Mouse (Mus musculus): Measurements from ENCODE around the gene Syk. TPM values are rescaled to one million over a fixed set of nuclear protein-coding genes. Genes with fewer than 3 reads are reported as not detected.

Gene Syk
- polyA plus RNA-seq, 1 experiment from 2014 or later: 1.0 TPM

GRCm38 (mm10) chr13:52618592-52618991, 35.6 kb downstream of the Syk start:
- no peak for DNase-seq (ENCODE audit: low spot score)

DNA sequence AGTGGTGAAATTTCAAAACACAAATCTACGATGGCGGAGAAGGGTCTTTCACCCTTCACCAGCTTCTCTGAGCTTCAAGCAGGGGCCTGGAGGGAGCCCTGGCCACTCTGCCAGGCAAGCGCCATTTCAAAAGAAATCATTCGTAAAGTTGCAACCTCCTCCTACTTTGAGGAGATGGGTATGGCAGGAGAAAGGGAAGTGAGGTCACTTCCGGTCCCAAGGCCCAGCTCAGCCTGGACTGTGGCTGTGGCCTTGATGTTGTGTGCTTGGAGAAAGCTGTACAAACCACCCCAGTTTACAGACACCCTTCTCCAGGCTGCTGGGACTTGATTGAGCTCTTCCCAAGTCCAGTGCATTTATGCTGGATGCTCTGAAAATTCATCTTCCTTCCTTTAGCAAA, 36.5 kb downstream of the Syk start:
- H3K9me3 ChIP-seq (replicated peaks; ENCODE audit: control insufficient read depth, low read length): no peaks in the 10 kb centered on the region
- ATAC-seq (no peak), DNase-seq (ENCODE audit: low spot score) (no peak)
- H3K27ac ChIP-seq (ENCODE audit: low read depth, low read length): no peak overlapping the region
- H3K4me3 ChIP-seq (ENCODE audit: low read depth, low read length): no peak overlapping the region
- H3K9ac ChIP-seq (ENCODE audit: low read length): no peak overlapping the region
- H3K4me1 ChIP-seq (ENCODE audit: control insufficient read depth, insufficient read depth, low read length): no peaks in the 10 kb centered on the region
- WGBS: 90% methylated on average over 5 of the region's 5 CpGs
- H3K36me3 ChIP-seq (ENCODE audit: control insufficient read depth, insufficient read depth, low read length): no peaks in the 10 kb centered on the region
- no peaks in the 10 kb centered on the region for H3K27me3 ChIP-seq (replicated peaks; ENCODE audit: control insufficient read depth, insufficient read depth, low read length)
- no peak overlapping the region for H3K4me2 ChIP-seq (ENCODE audit: low read length)

More at GRCm38 (mm10) chr13:52618592-52618991, 35.6 kb downstream of the Syk start:
- no peaks in the 10 kb centered on the region for H3K4me1 ChIP-seq (ENCODE audit: control insufficient read depth, insufficient read depth, low read length)
- H3K4me3 ChIP-seq (ENCODE audit: low read depth, low read length): no peak overlapping the region
- no peak for ATAC-seq
- H3K27me3 ChIP-seq (replicated peaks; ENCODE audit: control insufficient read depth, insufficient read depth, low read length): no peaks in the 10 kb centered on the region
- H3K27ac ChIP-seq (ENCODE audit: low read depth, low read length): no peak overlapping the region
- no peaks in the 10 kb centered on the region for H3K9me3 ChIP-seq (replicated peaks; ENCODE audit: control insufficient read depth, low read length)
- H3K4me2 ChIP-seq (ENCODE audit: low read length): no peak overlapping the region
- WGBS: 83% methylated on average over 4 of the region's 4 CpGs
- H3K9ac ChIP-seq (ENCODE audit: low read length): no peak overlapping the region
- no peaks in the 10 kb centered on the region for H3K36me3 ChIP-seq (ENCODE audit: control insufficient read depth, insufficient read depth, low read length)

- Histone ChIP-seq H3K4me2 (ENCODE audit: low read length) (no peak overlapping the region), H3K4me3 (ENCODE audit: low read depth, low read length) (no peak overlapping the region), H3K9me3 (replicated peaks; ENCODE audit: control insufficient read depth, low read length) (no peaks in the 10 kb centered on the region), H3K27ac (ENCODE audit: low read depth, low read length) (no peak overlapping the region), H3K9ac (ENCODE audit: low read length) (no peak overlapping the region), H3K27me3 (replicated peaks; ENCODE audit: control insufficient read depth, insufficient read depth, low read length) (no peaks in the 10 kb centered on the region), H3K4me1 (ENCODE audit: control insufficient read depth, insufficient read depth, low read length) (no peaks in the 10 kb centered on the region), H3K36me3 (ENCODE audit: control insufficient read depth, insufficient read depth, low read length) (no peaks in the 10 kb centered on the region)
- ATAC-seq: no peak
- WGBS: 68% methylated on average over 4 of the region's 4 CpGs
- peak; percentile 66 for DNase-seq (ENCODE audit: low spot score)
These were observed 41.1 kb downstream of the Syk start for GRCm38 (mm10) chr13:52624038-52624437.

GRCm38 (mm10) chr13:52628602-52629001, 45.6 kb downstream of the Syk start:
- H3K9me3 ChIP-seq (replicated peaks; ENCODE audit: control insufficient read depth, low read length): no peaks in the 10 kb centered on the region
- no peak overlapping the region for H3K4me2 ChIP-seq (ENCODE audit: low read length)
- no peaks in the 10 kb centered on the region for H3K27me3 ChIP-seq (replicated peaks; ENCODE audit: control insufficient read depth, insufficient read depth, low read length)
- no peak overlapping the region for H3K4me3 ChIP-seq (ENCODE audit: low read depth, low read length)
- H3K36me3 ChIP-seq (ENCODE audit: control insufficient read depth, insufficient read depth, low read length): no peaks in the 10 kb centered on the region
- peak; percentile 46; the same call in 1 of the 2 replicates for ATAC-seq
- H3K4me1 ChIP-seq (ENCODE audit: control insufficient read depth, insufficient read depth, low read length): 0 out of 2 replicates have a peak, but pooled peaks cover 3% of the 10 kb centered on the region
- WGBS: 35% methylated on average over 9 of the region's 9 CpGs
- peak; percentile 77 for DNase-seq (ENCODE audit: low spot score)
- no peak overlapping the region for H3K27ac ChIP-seq (ENCODE audit: low read depth, low read length)
- no peak overlapping the region for H3K9ac ChIP-seq (ENCODE audit: low read length)

DNA sequence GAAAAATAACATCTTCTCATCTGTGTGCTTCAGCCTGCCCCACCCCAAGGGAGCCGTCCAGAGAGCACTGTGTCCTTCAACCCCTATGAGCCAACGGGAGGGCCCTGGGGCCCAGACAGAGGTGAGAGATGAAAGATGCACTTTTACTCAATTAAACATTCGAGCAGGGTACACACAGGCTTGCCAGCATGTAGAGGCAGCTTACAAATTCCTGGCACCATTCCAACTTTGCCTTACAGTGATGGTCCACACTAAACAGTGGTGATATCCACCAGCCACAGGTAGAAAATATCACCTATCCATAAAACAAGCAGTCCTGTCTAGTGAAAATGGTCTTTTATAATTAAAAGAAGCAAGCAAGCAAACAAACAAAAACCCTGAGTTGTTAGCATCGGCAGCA, 48.7 kb downstream of the Syk start:
- Histone ChIP-seq H3K4me1 (ENCODE audit: control insufficient read depth, insufficient read depth, low read length) (0 out of 2 replicates have a peak, but pooled peaks cover 3% of the 10 kb centered on the region), H3K27ac (ENCODE audit: low read depth, low read length) (no peak overlapping the region), H3K27me3 (replicated peaks; ENCODE audit: control insufficient read depth, insufficient read depth, low read length) (no peaks in the 10 kb centered on the region), H3K9ac (ENCODE audit: low read length) (no peak overlapping the region), H3K4me2 (ENCODE audit: low read length) (no peak overlapping the region), H3K4me3 (ENCODE audit: low read depth, low read length) (no peak overlapping the region), H3K9me3 (replicated peaks; ENCODE audit: control insufficient read depth, low read length) (no peaks in the 10 kb centered on the region), H3K36me3 (ENCODE audit: control insufficient read depth, insufficient read depth, low read length) (no peaks in the 10 kb centered on the region)
- WGBS: 43% methylated on average over 4 of the region's 4 CpGs
- peak; percentile 48 for DNase-seq (ENCODE audit: low spot score)
- ATAC-seq: no peak

DNA sequence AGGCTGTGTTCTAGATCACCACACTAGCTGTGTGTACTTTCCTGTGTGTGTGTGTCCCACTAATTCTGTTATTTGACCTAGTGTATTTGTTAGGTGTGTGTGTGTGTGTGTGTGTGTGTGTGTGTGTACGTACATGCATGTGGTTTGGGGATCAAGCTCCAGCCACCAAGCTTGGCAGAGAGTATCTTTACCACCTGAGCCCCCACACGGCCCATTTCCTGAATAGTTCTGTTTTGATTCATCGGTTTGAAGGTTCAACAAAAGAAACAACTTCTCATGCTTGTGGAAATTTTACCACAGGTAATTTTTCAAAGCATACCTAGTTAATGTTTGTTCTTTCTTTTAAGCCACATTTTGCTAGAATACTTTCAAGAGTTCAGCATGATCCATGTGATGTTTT, 52.5 kb downstream of the Syk start:
- Histone ChIP-seq H3K4me1 (ENCODE audit: control insufficient read depth, insufficient read depth, low read length) (0 out of 2 replicates have a peak, but pooled peaks cover 3% of the 10 kb centered on the region), H3K4me2 (ENCODE audit: low read length) (no peak overlapping the region), H3K9ac (ENCODE audit: low read length) (no peak overlapping the region), H3K36me3 (ENCODE audit: control insufficient read depth, insufficient read depth, low read length) (no peaks in the 10 kb centered on the region), H3K9me3 (replicated peaks; ENCODE audit: control insufficient read depth, low read length) (no peaks in the 10 kb centered on the region), H3K4me3 (ENCODE audit: low read depth, low read length) (no peak overlapping the region), H3K27ac (ENCODE audit: low read depth, low read length) (no peak overlapping the region), H3K27me3 (replicated peaks; ENCODE audit: control insufficient read depth, insufficient read depth, low read length) (no peaks in the 10 kb centered on the region)
- ATAC-seq: no peak
- WGBS: 80% methylated on average over 3 of the region's 3 CpGs
- DNase-seq (ENCODE audit: low spot score): no peak

DNA sequence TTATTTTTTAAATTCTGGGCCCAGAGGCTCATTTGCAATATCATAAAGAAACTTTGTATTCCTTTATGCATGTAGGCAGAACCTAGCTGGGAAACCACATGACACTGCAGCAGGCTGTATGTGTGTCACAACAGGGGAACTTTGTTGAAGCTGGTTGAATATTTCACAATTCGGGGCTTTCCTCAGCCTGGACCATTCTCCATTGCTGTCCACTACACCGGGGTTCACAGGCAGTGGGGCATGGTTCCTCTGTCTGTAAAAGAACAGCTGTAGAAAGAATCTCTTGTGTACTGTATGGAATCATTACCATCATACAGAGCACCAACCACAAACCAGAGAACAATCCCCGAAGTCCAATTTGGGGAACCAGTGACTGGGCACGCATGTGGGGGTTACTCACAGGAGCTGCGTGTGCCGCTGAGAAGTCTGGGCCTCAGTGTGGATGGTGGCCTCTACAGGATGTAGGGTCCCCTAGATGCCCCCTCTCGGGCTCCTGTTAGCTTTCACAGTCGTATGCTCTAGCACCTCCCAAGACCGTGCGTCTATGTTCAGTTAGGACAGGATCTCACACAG, 53.3 kb downstream of the Syk start:
- Histone ChIP-seq H3K36me3 (ENCODE audit: control insufficient read depth, insufficient read depth, low read length) (no peaks in the 10 kb centered on the region), H3K9ac (ENCODE audit: low read length) (no peak overlapping the region), H3K27me3 (replicated peaks; ENCODE audit: control insufficient read depth, insufficient read depth, low read length) (no peaks in the 10 kb centered on the region), H3K4me2 (ENCODE audit: low read length) (no peak overlapping the region), H3K9me3 (replicated peaks; ENCODE audit: control insufficient read depth, low read length) (no peaks in the 10 kb centered on the region), H3K4me3 (ENCODE audit: low read depth, low read length) (no peak overlapping the region), H3K4me1 (ENCODE audit: control insufficient read depth, insufficient read depth, low read length) (0 out of 2 replicates have a peak, but pooled peaks cover 3% of the 10 kb centered on the region), H3K27ac (ENCODE audit: low read depth, low read length) (no peak overlapping the region)
- 87% methylated on average over 10 of the region's 10 CpGs for WGBS
- no peak for DNase-seq (ENCODE audit: low spot score)
- ATAC-seq: no peak

DNA sequence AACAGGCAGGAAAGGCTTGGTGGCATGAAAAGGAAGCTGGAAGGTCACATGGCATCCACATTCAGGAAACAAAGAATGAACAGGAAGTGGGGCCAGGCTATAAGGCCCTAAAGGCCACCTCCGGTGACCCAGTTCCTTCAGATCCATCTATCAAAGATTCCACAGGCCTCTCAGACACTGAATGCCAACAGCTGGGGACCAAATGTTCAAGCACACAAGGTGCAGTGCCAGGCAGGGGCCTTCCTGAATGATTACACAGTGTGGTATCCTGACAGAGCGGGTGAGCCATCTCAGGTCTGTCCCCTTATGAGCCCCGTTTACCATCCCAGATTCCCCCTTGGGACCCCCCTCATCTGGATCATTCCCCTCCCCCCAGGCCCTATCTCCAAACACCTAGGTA, 63.6 kb downstream of the Syk start:
- no peak overlapping the region for H3K27ac ChIP-seq (ENCODE audit: low read depth, low read length)
- no peak for DNase-seq (ENCODE audit: low spot score)
- H3K4me2 ChIP-seq (ENCODE audit: low read length): no peak overlapping the region
- no peak overlapping the region for H3K9ac ChIP-seq (ENCODE audit: low read length)
- H3K36me3 ChIP-seq (ENCODE audit: control insufficient read depth, insufficient read depth, low read length): no peaks in the 10 kb centered on the region
- no peaks in the 10 kb centered on the region for H3K9me3 ChIP-seq (replicated peaks; ENCODE audit: control insufficient read depth, low read length)
- H3K4me1 ChIP-seq (ENCODE audit: control insufficient read depth, insufficient read depth, low read length): no peaks in the 10 kb centered on the region
- no peak for ATAC-seq
- no peak overlapping the region for H3K4me3 ChIP-seq (ENCODE audit: low read depth, low read length)
- 94% methylated on average over 3 of the region's 3 CpGs for WGBS
- no peaks in the 10 kb centered on the region for H3K27me3 ChIP-seq (replicated peaks; ENCODE audit: control insufficient read depth, insufficient read depth, low read length)

DNA sequence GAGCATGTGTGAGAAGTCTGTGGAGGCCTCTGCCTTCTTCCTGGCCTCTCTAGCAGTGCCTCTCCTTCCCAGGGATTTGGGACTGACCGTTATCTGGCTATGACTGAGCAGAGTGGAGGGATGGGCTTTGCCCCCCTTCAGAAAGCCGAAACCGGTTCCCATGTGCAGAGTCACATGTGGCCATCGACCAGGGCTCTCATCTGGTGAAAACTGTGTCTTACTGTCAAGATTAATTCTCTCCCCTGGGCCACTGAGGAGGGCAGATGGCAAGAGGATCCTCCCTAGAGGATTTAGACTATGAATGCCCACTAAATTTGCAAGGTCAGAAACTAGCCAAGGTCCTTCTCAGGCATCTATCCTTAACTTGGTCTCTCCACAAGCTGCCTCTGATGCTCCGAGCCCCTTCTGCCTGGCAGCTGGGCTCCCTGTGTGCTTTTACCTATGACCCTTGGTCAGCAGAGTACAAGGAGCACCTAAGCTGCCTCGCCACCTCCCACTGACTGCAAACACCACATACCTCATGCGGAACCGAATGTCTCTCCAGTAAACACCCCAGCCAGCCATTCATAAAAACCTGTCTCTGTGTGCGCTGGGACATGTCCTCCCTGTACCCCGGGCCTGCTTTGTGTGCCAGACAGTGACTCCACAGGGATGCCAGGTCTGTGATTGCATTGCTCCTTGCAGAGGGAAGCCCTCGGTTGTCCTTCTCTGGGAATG, 65.2 kb downstream of the Syk start:
- Histone ChIP-seq H3K9ac (ENCODE audit: low read length) (no peak overlapping the region), H3K4me2 (ENCODE audit: low read length) (no peak overlapping the region), H3K27me3 (replicated peaks; ENCODE audit: control insufficient read depth, insufficient read depth, low read length) (no peaks in the 10 kb centered on the region), H3K36me3 (ENCODE audit: control insufficient read depth, insufficient read depth, low read length) (no peaks in the 10 kb centered on the region), H3K4me1 (ENCODE audit: control insufficient read depth, insufficient read depth, low read length) (no peaks in the 10 kb centered on the region), H3K4me3 (ENCODE audit: low read depth, low read length) (no peak overlapping the region), H3K27ac (ENCODE audit: low read depth, low read length) (no peak overlapping the region), H3K9me3 (replicated peaks; ENCODE audit: control insufficient read depth, low read length) (no peaks in the 10 kb centered on the region)
- ATAC-seq: no peak
- WGBS: 72% methylated on average over 11 of the region's 11 CpGs
- no peak for DNase-seq (ENCODE audit: low spot score)

Measured in forebrain, embryonic 14.5 days (tissue).